Mouse (Mus musculus) gastrocnemius, postnatal 25 days (tissue): Measurements from ENCODE around the gene Egln1. TPM values are rescaled to one million over a fixed set of nuclear protein-coding genes. Genes with fewer than 3 reads are reported as not detected.

Experiments
- DNase-seq: peaks from one replicate; pipeline ENCODE4 v3.0.0; 2022
- long read RNA-seq, 2 experiments: library from polyadenylated mRNA; stranded (forward); transcript quantifications; one replicate each; pipeline ENCODE4 v2.0.0; 2021
- total RNA-seq, 2 experiments: library from RNA; stranded (reverse); gene quantifications; 1 replicate in 1 of 2; 2 replicates in 1 of 2; pipeline ENCODE4 v1.2.3; 2021

Egln1 gene
- total RNA-seq, result 100 to 1,000 TPM; 101 to 138 TPM
- long read RNA-seq, experiment 1, transcript Egln1-201 (5 exons, 3,594 nt), result major isoform, 263 of 308 reads
- long read RNA-seq, experiment 1, partial matches to known transcripts, result 5 of 308 reads
- long read RNA-seq, experiment 1, other reads (novel, unspliced or antisense), result 40 of 308 reads
- long read RNA-seq, experiment 2, transcript Egln1-201 (5 exons, 3,594 nt), result major isoform, 359 of 403 reads
- long read RNA-seq, experiment 2, partial matches to known transcripts, result 3 of 403 reads
- long read RNA-seq, experiment 2, other reads (novel, unspliced or antisense), result 41 of 403 reads

- DNase-seq, result peak; percentile 86
Measured at GRCm38 (mm10) chr8:124949209-124950068, at the start of gene Egln1. Gene Egln1, minus strand, starts transcription at chr8:124949324.

- DNase-seq, result no peak
Measured at GRCm38 (mm10) chr8:124995776-124996175, 46.7 kb upstream of the Egln1 start.

DNA sequence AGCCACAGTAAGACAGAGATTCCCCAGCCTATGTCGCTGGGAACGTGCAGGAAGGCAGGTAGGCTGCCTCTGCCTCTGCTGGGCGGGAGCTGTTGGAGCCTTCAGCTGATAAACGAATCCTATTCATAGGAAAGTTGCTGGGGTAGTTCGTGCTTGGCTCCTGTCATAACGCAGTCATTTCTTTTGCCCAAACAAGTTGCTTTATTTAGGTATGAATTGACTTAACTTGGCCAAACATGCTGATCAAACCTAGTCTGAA is 42.5 kb upstream of the Egln1 start:
- no peak for DNase-seq

DNA sequence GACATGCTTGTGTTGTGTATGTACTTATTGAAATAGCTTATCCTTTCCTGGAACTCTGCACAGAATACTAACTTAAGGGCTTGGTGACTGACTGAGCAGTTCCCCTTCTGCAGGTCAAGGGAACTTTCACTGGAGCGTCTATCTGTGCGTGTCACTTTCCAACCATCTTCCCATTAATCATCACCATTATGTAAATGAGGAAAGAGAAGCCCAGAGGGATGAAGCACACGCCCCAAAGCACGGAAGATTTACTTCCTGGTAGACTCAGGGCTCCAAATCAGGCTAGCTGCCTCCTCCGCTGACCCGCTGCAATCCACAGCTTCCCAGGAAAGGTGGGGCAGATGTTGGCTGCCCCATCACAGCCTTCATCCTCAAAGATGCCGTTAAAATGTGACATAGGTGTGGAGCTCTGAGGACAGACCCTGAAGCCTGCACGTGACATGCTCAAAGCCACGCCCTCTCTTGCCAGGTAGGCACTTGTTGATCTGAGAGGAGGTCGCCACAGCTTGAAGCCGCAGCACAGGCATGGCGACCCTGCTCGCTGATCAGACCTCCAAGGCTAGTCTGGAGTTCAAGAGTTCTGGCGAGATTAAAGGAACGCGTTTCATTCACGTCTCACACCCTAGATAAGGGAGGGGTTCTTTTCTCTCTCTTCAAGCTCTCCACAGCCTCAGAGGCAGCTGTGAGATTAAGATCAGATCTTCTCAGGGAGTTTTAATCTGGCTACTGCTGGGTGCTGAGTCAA is 42.0 kb upstream of the Egln1 start:
- DNase-seq, result no peak

DNA sequence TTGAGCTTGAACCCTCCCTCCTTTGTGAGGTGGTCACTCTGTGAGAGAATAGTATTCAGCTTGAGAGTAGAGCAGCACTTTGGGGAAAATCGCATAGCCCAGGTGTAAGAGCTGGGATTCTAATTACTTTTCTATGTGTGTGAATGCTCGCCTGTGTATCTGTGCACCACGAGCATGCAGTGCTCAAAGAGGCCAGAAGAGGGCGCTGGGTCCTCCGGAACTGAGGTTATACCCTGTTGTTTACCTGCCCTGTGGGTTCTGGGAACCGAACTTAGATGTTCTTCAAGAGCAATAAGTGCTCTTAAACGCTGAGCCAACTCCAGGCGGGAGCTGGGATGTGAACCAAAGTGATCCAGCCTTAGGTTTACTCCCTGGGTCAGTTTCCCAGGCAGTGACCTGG is 31.7 kb upstream of the Egln1 start:
- no peak for DNase-seq

GRCm38 (mm10) chr8:124980036-124980435 is 30.9 kb upstream of the Egln1 start:
- DNase-seq, result no peak

GRCm38 (mm10) chr8:124978026-124978425 is 28.9 kb upstream of the Egln1 start:
- DNase-seq, result no peak

DNA sequence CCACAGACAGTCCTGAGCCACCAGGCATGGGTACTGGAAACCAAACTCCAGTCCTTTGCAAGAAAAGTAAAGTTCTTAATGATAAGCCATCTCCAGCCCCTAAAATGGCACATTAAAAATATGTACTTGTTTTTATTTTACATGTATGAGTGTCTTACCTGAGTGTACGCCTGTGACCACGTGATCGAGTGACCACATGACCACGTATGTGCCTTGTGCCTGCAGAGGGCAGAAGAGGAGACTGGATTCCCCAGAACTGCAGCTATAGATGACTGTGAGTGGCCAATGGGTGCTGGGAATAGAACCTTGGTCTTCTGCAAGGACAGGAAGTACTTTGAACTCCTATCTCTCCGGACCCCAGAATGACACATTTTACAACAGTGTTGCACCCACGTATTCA is 27.1 kb upstream of the Egln1 start:
- no peak for DNase-seq

GRCm38 (mm10) chr8:124974254-124974653 is 25.1 kb upstream of the Egln1 start:
- no peak for DNase-seq

DNA sequence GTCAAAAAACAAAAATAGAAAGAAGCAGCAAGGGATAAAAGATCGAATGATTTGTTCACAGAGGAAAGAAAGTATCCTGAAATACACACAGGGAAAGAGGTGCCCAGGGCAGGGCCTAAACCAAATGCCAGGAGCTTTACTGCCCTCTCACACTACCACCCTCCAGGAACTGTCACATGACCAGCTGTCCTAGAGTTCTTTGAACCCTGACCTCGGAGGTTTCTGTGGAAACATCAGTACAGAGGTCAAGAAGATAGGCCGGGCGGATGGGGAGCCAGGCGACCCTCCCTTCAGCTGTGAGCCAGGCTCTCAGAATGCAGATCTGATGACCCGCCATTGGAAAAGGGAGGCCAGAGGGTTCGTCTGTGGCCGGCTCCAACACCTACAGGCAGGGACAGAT is 24.1 kb upstream of the Egln1 start:
- no peak for DNase-seq

DNA sequence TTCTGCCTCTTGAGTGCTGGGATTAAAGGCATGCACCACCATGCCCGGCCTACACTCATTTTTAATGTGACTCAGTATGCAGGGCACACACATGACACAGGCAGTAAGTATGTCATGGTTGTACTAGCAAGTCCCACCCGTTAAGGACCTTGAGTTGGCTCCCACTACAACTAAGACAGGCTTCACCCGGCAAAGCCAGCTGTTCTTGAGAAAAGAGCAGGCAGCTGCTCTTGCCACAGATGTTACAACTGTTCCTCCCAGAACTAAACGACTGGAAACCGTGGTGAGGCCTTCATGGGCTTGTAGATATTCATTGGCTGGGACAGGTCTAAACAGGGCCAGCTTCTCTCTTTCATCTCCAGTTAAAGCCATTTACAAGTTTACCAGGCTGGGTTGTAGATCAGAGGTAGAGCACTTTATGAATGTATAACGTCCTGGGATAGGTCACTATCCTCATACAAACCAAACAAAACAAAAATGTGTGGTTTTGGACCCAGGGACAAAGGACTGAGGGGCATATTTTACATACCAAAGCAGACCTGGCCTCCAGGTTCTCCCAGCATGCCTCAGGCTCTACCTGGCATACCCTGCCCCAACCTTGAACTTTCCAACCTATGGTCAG is 21.3 kb upstream of the Egln1 start:
- DNase-seq, result no peak

- DNase-seq, result no peak
Measured at GRCm38 (mm10) chr8:124964966-124965365, 15.8 kb upstream of the Egln1 start.

GRCm38 (mm10) chr8:124963246-124963645 is 14.1 kb upstream of the Egln1 start:
- DNase-seq, result no peak

- DNase-seq, result peak; percentile 29
Measured at GRCm38 (mm10) chr8:124960226-124960880, 11.2 kb upstream of the Egln1 start.

- no peak for DNase-seq
Measured at GRCm38 (mm10) chr8:124959462-124960225, 10.5 kb upstream of the Egln1 start.

DNA sequence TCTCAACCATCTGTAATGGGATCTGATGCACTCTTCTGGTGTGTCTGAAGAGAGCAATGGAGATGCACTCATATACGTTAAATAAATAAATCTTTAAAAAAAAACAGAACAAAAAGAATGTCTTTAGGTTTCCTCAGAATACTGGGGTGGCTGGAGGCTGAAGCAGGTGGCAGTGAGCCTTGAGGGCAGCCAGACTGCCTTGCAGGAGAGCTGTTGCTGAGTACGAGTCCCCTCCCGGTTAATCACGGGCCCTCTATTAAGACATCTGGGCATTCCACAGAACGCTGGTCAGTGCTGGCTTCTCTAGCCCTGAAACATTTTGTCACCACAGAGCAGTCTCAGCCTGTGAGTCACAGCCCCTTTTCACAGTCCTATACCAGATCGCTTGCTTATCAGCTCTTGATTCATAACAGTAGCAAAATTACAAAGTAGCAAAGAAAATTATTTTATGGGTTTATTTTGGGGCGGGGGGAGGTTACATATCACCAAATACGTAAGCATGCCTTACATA is 5.5 kb upstream of the Egln1 start:
- DNase-seq, result no peak

GRCm38 (mm10) chr8:124953188-124953587 is 4.1 kb upstream of the Egln1 start:
- DNase-seq, result peak; percentile 33

GRCm38 (mm10) chr8:124950865-124951264 is 1.7 kb upstream of the Egln1 start:
- no peak for DNase-seq

DNA sequence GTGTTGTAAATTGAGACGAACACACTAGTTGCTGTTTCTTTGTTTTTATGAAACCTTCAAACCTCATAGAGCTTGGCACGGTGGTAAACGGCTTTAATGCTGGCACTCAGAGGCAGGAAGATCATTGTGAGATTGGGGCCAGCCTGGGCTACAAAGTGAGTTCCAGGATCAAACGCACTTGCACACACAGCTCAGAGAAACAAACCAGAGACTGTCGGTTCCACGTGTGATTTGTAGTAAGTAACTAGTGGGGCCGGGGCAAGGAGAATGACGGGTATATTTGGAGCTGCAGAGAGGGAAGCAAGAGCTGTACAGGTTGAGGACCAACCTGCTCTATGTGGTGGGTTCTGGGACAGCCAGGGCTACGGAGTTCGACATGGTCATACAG is 939 bp upstream of the Egln1 start:
- peak; percentile 8 for DNase-seq

DNA sequence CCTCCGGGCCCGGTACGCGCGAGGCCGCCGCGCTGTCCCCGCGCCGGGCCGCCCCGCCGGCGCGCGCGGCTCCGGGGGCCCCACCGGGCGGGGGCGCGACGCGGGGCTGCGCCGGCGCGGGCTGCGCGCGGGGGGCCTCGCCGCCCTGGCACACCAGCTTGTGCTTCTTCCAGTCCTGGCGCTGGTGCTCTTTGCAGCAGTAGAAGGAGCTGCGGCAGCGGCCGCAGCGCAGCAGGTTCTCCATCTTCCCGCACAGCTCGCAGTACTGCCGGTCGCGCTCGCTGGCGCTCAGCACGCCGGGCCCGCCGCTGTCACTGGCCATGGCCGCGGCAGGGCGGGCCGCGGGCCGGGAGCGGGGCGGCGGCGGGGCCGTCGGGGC is 402 bp downstream of the Egln1 start:
- peak; percentile 23 for DNase-seq
